Mouse (Mus musculus): ENCODE data around the gene Aicda. TPM values are rescaled to one million over a fixed set of nuclear protein-coding genes. Genes with fewer than 3 reads are reported as not detected.

Aicda gene
- total RNA-seq, 1 experiment: 0.76 TPM

GRCm38 (mm10) chr6:122519384-122519783, 34.2 kb upstream of the Aicda start:
- Histone ChIP-seq H3K9ac (ENCODE audit: insufficient read depth, low read depth, low read length, poor library complexity, severe bottlenecking) (no peak overlapping the region), H3K4me3 (ENCODE audit: insufficient read depth in 1 of 2, low read depth in 1 of 2, low read length in 2 of 2, poor library complexity in 1 of 2, severe bottlenecking in 1 of 2) (no peak overlapping the region), H3K27ac (ENCODE audit: insufficient read depth, low read depth, low read length, poor library complexity, severe bottlenecking) (no peak overlapping the region), H3K4me1 (ENCODE audit: control insufficient read depth in 2 of 2, insufficient read depth in 2 of 2, low read length in 2 of 2, poor library complexity in 1 of 2) (peaks cover 4 to 11% of the 10 kb centered on the region in 2 experiments; a peak in 2 of 4 replicates), H3K9me3 (ENCODE audit: control insufficient read depth, insufficient read depth, low read depth, low read length) (no peaks in the 10 kb centered on the region), H3K36me3 (ENCODE audit: control insufficient read depth, insufficient read depth, low read length, poor library complexity, severe bottlenecking) (no peaks in the 10 kb centered on the region)
- in situ Hi-C loops (cut with MboI; ENCODE audit: low sequenced_read_pairs in 2 of 2, unreplicated experiment in 2 of 2): no loop called here
- no peak for DNase-seq (ENCODE audit: low read depth, low spot score)
- TF ChIP-seq ZC3H11A (IDR thresholded peaks at IDR 0.05; ENCODE audit: borderline replicate concordance, low read depth, low read length) (peak; percentile 17; the same call in 1 of the 2 replicates), HCFC1 (IDR thresholded peaks at IDR 0.05; ENCODE audit: borderline replicate concordance, insufficient read depth, low read length) (no peak)

- Histone ChIP-seq H3K4me1 (ENCODE audit: control insufficient read depth in 2 of 2, insufficient read depth in 2 of 2, low read length in 2 of 2, poor library complexity in 1 of 2) (peaks cover 4 to 11% of the 10 kb centered on the region in 2 experiments; a peak in 2 of 4 replicates), H3K9me3 (ENCODE audit: control insufficient read depth, insufficient read depth, low read depth, low read length) (no peaks in the 10 kb centered on the region), H3K36me3 (ENCODE audit: control insufficient read depth, insufficient read depth, low read length, poor library complexity, severe bottlenecking) (no peaks in the 10 kb centered on the region), H3K9ac (ENCODE audit: insufficient read depth, low read depth, low read length, poor library complexity, severe bottlenecking) (peak overlapping the region; percentile 42; the same call in 1 of the 2 replicates), H3K4me3 (ENCODE audit: insufficient read depth in 1 of 2, low read depth in 1 of 2, low read length in 2 of 2, poor library complexity in 1 of 2, severe bottlenecking in 1 of 2) (peak overlapping the region in 1 of 2 experiments; percentile 54; a peak in 2 of 4 replicates), H3K27ac (ENCODE audit: insufficient read depth, low read depth, low read length, poor library complexity, severe bottlenecking) (no peak overlapping the region)
- peak; percentile 89 for DNase-seq (ENCODE audit: low read depth, low spot score)
- in situ Hi-C loops (cut with MboI; ENCODE audit: low sequenced_read_pairs in 2 of 2, unreplicated experiment in 2 of 2): no loop called here
- TF ChIP-seq MAFK (IDR thresholded peaks at IDR 0.05; ENCODE audit: insufficient read depth, low read depth, low read length) (no peak), ZNF384 (IDR thresholded peaks at IDR 0.05; ENCODE audit: low read depth, low read length) (no peak), CHD2 (IDR thresholded peaks at IDR 0.05; ENCODE audit: low read depth, low read length) (peak; percentile 84), HCFC1 (IDR thresholded peaks at IDR 0.05; ENCODE audit: borderline replicate concordance, insufficient read depth, low read length) (no peak)
These were observed 31.0 kb upstream of the Aicda start for GRCm38 (mm10) chr6:122522595-122522994.

- DNase-seq (ENCODE audit: low read depth, low spot score): no peak
- Histone ChIP-seq H3K9me3 (ENCODE audit: control insufficient read depth, insufficient read depth, low read depth, low read length) (no peaks in the 10 kb centered on the region), H3K27ac (ENCODE audit: insufficient read depth, low read depth, low read length, poor library complexity, severe bottlenecking) (no peak overlapping the region), H3K4me1 (ENCODE audit: control insufficient read depth in 2 of 2, insufficient read depth in 2 of 2, low read length in 2 of 2, poor library complexity in 1 of 2) (peaks cover 4 to 9% of the 10 kb centered on the region in 2 experiments; a peak in 2 of 4 replicates), H3K4me3 (ENCODE audit: insufficient read depth in 1 of 2, low read depth in 1 of 2, low read length in 2 of 2, poor library complexity in 1 of 2, severe bottlenecking in 1 of 2) (no peak overlapping the region), H3K36me3 (ENCODE audit: control insufficient read depth, insufficient read depth, low read length, poor library complexity, severe bottlenecking) (no peaks in the 10 kb centered on the region), H3K9ac (ENCODE audit: insufficient read depth, low read depth, low read length, poor library complexity, severe bottlenecking) (no peak overlapping the region)
- in situ Hi-C loops (cut with MboI; ENCODE audit: low sequenced_read_pairs in 2 of 2, unreplicated experiment in 2 of 2): no loop called here
- TF ChIP-seq HCFC1 (IDR thresholded peaks at IDR 0.05; ENCODE audit: borderline replicate concordance, insufficient read depth, low read length) (no peak), ZC3H11A (IDR thresholded peaks at IDR 0.05; ENCODE audit: borderline replicate concordance, low read depth, low read length) (no peak), CHD2 (IDR thresholded peaks at IDR 0.05; ENCODE audit: low read depth, low read length) (no peak), MAFK (IDR thresholded peaks at IDR 0.05; ENCODE audit: insufficient read depth, low read depth, low read length) (no peak)
These were observed 30.3 kb upstream of the Aicda start for GRCm38 (mm10) chr6:122523289-122523688.

GRCm38 (mm10) chr6:122527596-122527995, 26.0 kb upstream of the Aicda start:
- H3K36me3 ChIP-seq (ENCODE audit: control insufficient read depth, insufficient read depth, low read length, poor library complexity, severe bottlenecking): no peaks in the 10 kb centered on the region
- DNase-seq (ENCODE audit: low read depth, low spot score): no peak
- in situ Hi-C loops (cut with MboI; ENCODE audit: low sequenced_read_pairs in 2 of 2, unreplicated experiment in 2 of 2): no loop called here
- no peak overlapping the region for H3K4me3 ChIP-seq (ENCODE audit: insufficient read depth in 1 of 2, low read depth in 1 of 2, low read length in 2 of 2, poor library complexity in 1 of 2, severe bottlenecking in 1 of 2)
- H3K9ac ChIP-seq (ENCODE audit: insufficient read depth, low read depth, low read length, poor library complexity, severe bottlenecking): no peak overlapping the region
- H3K9me3 ChIP-seq (ENCODE audit: control insufficient read depth, insufficient read depth, low read depth, low read length): no peaks in the 10 kb centered on the region
- 0 out of 4 replicates have a peak, but pooled peaks cover 0 to 4% of the 10 kb centered on the region in 2 experiments for H3K4me1 ChIP-seq (ENCODE audit: control insufficient read depth in 2 of 2, insufficient read depth in 2 of 2, low read length in 2 of 2, poor library complexity in 1 of 2)
- TF ChIP-seq MAFK (IDR thresholded peaks at IDR 0.05; ENCODE audit: insufficient read depth, low read depth, low read length): no peak
- TF ChIP-seq HCFC1 (IDR thresholded peaks at IDR 0.05; ENCODE audit: borderline replicate concordance, insufficient read depth, low read length): no peak
- TF ChIP-seq CHD2 (IDR thresholded peaks at IDR 0.05; ENCODE audit: low read depth, low read length): no peak
- no peak for TF ChIP-seq ZNF384 (IDR thresholded peaks at IDR 0.05; ENCODE audit: low read depth, low read length)
- no peak for TF ChIP-seq ZC3H11A (IDR thresholded peaks at IDR 0.05; ENCODE audit: borderline replicate concordance, low read depth, low read length)
- no peak overlapping the region for H3K27ac ChIP-seq (ENCODE audit: insufficient read depth, low read depth, low read length, poor library complexity, severe bottlenecking)

GRCm38 (mm10) chr6:122528136-122528535, 25.5 kb upstream of the Aicda start:
- in situ Hi-C loops (cut with MboI; ENCODE audit: low sequenced_read_pairs in 2 of 2, unreplicated experiment in 2 of 2): no loop called here
- no peaks in the 10 kb centered on the region for H3K9me3 ChIP-seq (ENCODE audit: control insufficient read depth, insufficient read depth, low read depth, low read length)
- no peak overlapping the region for H3K4me3 ChIP-seq (ENCODE audit: insufficient read depth in 1 of 2, low read depth in 1 of 2, low read length in 2 of 2, poor library complexity in 1 of 2, severe bottlenecking in 1 of 2)
- H3K4me1 ChIP-seq (ENCODE audit: control insufficient read depth in 2 of 2, insufficient read depth in 2 of 2, low read length in 2 of 2, poor library complexity in 1 of 2): 0 out of 4 replicates have a peak, but pooled peaks cover 0 to under 1% of the 10 kb centered on the region in 2 experiments
- H3K36me3 ChIP-seq (ENCODE audit: control insufficient read depth, insufficient read depth, low read length, poor library complexity, severe bottlenecking): no peaks in the 10 kb centered on the region
- no peak overlapping the region for H3K9ac ChIP-seq (ENCODE audit: insufficient read depth, low read depth, low read length, poor library complexity, severe bottlenecking)
- DNase-seq (ENCODE audit: low read depth, low spot score): no peak
- TF ChIP-seq CHD2 (IDR thresholded peaks at IDR 0.05; ENCODE audit: low read depth, low read length) (no peak), MAFK (IDR thresholded peaks at IDR 0.05; ENCODE audit: insufficient read depth, low read depth, low read length) (no peak), HCFC1 (IDR thresholded peaks at IDR 0.05; ENCODE audit: borderline replicate concordance, insufficient read depth, low read length) (no peak), ZNF384 (IDR thresholded peaks at IDR 0.05; ENCODE audit: low read depth, low read length) (no peak), ZC3H11A (IDR thresholded peaks at IDR 0.05; ENCODE audit: borderline replicate concordance, low read depth, low read length) (no peak)
- no peak overlapping the region for H3K27ac ChIP-seq (ENCODE audit: insufficient read depth, low read depth, low read length, poor library complexity, severe bottlenecking)

Measured in ES-E14 (cell line).